Mouse (Mus musculus) embryo, embryonic 9.5 days (tissue): Measurements from ENCODE around the gene Xirp1.

Source experiments
- DNase-seq: peaks from one replicate; pipeline ENCODE4 v3.0.0-alpha.2; 2017; ENCODE audit errors: extremely low spot score

Xirp1 gene

GRCm38 (mm10) chr9:119972166-119972565 is 51.2 kb downstream of the Xirp1 start:
- no peak for DNase-seq

GRCm38 (mm10) chr9:119970763-119971656 is 52.4 kb downstream of the Xirp1 start:
- DNase-seq, result no peak

- peak; percentile 45 for DNase-seq
Measured at GRCm38 (mm10) chr9:119970221-119970620, 53.2 kb downstream of the Xirp1 start.

- no peak for DNase-seq
Measured at GRCm38 (mm10) chr9:119969811-119970210, 53.6 kb downstream of the Xirp1 start.

- DNase-seq, result no peak
Measured at GRCm38 (mm10) chr9:119966221-119966910, 57.0 kb downstream of the Xirp1 start.

GRCm38 (mm10) chr9:119965186-119965585 is 58.2 kb downstream of the Xirp1 start:
- no peak for DNase-seq

- DNase-seq, result no peak
Measured at GRCm38 (mm10) chr9:119964206-119964605, 59.2 kb downstream of the Xirp1 start.
